Mouse (Mus musculus) right cerebral cortex, postnatal 25 days (tissue): ENCODE measurements around the gene Cybc1.

Source experiments
- DNase-seq: peaks from one replicate; pipeline ENCODE4 v3.0.0; 2022

The Cybc1 gene

DNA sequence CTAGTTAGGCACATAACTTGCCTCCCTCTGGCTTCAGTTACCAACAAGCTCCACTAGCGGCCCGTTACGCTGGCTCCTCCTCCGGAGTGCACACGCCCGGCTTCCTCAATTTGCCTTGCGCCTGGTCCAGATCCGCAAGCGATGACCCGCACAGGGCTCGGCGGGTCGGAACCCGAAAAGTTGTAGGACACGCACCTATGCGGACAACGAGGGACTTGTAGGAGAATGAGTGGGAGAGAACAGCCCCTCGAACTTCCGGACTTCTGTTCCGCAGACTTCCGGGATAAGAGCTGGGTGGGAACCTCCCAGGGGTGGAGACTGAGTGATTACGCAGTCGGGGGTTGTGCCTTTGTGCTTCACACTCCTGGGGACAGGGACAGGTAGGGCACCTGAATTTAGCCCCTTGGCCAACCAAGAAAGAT lies at the start of gene Cybc1:
TSS of gene Cybc1 (minus strand) at position 305 of the 422 bp plus-strand sequence.
- peak; percentile 73 for DNase-seq

DNA sequence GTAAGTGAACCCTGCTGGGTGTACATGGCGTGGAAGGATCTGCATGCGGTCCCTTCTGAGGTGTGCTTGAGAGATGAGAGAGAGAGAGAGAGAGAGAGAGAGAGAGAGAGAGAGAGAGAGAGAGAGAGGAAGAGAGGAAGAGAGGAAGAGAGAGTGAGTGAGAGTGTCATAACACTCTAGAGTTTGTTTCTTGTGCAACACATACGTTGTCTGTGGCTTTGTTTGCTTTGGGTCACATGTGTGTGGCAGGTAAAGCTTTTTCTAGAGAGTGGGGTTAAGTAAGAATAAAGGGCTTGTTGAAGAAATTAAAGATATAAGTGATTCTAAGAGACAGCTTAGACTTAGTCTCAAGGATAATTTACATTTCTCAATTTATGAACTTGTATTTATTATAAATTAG lies 48.9 kb upstream of the Cybc1 start:
- no peak for DNase-seq

DNA sequence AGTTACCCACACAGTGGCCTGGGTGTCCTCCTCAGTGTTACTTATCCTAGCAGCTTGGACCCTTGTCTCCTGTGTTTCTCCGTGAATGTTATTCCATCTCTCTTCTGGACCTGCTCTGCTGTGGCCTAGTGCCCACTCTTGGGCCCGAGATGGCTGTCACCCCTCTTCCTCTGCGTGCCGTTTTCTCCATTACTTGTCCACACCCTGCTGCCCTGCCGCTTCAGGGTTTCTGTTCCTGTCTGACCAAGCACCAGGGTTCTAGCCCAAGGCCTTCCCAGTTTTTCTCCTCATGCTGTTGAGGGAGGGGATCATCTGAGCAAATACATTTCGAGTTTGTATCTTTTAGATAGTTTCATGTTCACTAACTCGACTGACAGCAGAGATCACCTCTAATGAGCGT lies 48.4 kb upstream of the Cybc1 start:
- DNase-seq, result no peak

DNA sequence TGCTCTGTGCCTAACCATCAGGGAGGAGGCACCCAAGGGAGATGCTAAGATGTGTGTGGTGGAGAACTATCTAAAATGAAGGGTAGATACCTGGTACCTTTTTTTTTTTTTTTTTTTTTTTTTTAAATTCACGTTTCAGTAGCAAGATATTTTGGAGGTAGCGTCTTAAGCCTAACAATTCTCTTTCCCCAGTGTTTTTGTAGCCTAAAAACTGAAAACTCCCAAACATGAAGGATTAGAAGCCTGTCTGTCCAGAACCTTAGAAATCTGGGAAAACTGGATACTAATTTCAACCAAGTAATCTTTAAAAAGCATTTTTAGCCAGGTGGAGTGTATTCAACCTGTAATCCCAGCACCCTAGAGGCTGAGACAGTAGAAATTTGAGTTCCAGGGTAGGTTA lies 32.0 kb upstream of the Cybc1 start:
- no peak for DNase-seq

DNA sequence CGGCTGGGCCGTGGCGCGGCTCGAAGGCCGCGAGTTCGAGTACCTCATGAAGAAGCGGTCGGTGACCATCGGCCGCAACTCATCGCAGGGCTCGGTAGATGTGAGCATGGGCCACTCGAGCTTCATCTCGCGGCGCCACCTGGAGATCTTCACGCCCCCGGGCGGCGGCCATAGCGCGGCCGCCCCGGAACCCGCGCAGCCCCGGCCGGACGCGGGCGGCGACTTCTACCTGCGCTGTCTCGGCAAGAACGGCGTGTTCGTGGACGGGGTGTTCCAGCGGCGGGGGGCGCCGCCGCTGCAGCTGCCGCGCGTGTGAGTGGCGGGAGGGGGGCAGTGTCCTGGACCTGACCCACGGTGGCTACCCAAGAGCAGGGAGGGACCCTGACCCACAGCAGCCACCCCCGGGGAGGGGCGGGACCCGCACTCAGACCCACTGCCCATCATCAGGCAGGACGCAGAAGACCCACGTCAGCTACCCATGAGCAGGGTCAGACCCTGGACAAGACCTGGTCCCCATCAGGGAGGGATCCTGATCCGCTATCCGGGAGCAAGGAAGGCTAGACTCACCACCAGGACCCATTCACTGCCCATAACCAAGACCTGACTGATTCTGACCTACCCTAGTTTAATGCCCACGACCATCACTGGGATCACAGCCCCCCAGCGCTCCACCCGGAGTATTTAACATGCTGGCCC lies 31.2 kb upstream of the Cybc1 start:
- peak; percentile 24 for DNase-seq

DNA sequence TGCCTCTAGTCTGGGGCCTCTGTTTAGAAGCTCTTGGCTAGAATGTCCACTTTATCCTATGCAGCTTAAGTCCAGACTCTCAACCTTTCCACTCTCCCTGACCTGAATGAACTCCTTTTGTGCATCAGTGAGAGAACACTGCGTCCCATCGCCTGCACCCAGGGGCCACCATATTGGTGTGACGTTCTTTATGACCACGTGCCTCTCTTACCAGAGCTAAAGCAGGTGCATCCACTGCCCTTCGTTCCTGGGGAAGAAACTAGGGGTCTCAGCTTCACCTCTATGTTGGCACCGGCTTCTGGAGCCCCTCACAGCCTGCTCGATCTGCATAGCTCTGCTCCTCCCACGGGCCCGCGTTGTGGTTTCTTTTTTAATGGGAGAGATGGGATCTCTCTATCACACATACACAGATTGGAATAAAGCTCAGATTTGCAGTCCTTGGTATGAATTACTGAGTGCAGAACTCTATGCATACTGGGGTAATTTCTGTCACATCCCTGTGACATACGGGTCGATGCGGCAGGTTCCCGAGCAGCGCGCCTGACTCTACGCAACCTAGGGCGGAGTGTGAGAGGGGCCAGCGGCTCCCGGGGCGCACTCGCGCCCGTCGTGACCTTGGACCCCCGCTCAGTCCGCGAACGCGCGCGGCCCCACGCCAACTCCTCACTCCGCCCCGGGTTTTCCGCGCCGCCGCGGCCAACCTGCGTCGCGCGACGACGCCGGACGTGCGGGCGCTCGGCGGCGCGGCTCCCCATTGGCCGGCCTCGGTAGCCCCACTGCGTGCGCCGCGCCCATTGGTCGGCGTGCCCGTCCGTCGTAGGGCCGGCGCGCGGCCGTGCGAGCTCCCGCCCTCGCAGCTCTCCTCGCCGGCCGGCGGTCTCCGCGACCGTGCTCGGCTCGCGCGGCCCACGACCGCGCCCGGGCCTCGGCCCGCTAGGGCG lies 30.3 kb upstream of the Cybc1 start, which contains the start of gene Foxk2:
TSS of gene Foxk2 (plus strand) at position 831 of the 941 bp plus-strand sequence.
- peak; percentile 94 for DNase-seq

DNA sequence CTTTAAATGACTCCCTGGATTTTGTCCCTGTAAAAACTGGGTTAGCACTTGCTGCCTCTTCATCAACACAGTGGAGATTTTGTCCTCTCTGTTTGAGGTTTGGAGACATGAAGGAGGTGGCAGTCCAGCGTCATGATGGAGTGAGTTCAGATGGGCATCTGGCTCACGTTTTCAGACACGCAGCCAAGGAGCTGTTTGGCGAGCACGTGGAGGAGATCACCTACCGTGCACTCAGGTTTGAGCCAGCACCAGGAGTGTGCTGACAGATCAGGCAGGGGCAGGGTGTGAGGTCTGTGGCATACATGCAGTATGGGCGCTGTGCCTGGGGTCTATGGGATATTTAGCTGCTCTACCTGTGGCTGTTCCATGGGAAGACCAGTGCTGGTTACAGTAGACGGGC lies 21.1 kb upstream of the Cybc1 start:
- DNase-seq, result no peak

DNA sequence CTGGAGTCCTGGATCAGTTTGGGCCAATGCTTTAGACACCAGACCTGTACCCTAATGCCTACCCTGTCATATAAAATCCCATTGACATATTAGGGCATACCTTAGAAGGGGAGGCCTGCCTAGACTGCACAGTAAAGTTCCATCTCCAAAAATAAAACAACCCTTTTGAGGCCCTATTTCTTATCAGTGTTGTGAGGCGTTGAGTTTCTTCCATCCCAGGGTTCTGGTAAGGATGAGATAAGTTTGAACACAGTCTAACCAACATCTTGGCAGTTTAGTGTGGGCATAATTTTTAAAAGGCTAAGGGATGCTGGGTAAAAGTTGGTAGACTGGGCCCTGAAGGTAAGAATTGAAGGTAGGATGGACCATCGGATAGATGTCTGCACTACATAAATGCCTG lies 10.5 kb upstream of the Cybc1 start:
- no peak for DNase-seq

DNA sequence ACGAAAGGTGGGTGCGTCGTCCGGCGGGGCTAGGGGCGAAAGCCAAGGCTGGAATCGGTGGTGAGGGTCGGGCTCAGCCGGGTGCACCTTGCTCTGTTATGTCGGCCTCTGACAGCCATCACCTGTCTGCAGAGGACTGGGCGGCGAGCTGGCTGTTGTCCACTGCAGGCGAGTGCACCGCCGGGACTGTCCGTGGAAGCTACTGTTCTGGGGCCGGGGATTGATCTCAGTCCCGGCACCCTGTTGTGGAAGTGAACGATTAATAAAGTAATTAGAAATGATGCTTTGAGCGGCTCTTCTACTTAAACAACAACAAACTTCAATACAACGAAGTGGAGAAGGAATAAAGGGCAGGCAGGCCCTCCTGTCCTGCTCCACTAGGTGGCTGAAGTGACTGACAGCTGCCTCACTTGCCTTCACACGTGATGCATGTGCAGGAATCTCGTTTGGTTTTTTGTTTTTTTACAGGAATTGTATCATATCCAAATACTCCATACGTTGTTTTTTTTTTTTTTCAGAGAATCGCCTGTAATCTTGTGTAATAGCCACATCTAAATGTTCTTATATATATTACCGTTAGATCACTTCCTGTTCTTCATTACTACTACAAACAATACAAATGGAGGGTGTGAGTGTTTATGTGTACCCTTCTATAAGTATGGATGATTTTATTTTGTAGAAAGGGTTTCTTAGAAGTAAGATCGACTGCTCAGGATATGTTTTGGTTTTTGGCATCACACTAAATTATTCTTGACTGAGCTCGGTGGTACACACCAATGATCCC lies 8.4 kb upstream of the Cybc1 start:
- no peak for DNase-seq

DNA sequence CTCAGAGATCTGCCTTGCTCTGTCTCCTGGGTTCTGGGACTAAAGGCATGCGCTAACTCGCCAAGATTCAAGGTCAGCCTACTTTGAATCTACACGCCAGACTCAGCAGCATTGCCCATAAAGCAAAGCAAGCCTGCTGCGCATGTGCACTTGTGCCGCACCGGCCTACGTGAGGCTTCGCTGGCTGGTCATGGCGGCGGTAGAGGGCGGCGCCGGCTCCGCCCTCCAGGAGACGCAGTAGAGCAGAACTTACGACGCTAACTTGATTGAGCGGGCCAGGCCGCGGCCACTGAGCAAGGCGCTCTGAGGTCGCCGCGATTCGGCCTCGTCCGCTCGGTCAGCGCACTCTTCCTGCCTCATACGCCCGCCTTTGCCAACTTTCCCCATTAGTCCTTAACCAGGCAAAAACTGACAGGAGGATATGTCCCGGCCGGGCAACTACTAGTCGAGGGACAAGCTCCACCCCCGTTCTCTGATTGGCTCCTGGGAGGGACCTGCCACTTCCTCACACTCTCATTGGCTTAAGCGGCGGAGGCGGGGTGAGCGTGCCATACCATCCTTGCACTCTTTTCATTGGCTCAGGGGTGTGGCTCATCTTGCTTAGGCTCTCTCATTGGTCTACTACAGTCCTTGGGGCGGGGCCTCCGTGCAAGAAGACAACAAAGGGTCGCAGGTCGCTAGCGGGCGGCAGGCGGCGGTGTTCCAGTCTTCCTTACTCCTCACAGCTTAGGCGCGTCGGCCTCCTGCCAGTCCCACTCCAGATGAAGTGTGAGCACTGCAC lies 7.6 kb upstream of the Cybc1 start, which contains the start of gene Narf:
TSS of gene Narf (plus strand) at position 690 of the 781 bp plus-strand sequence.
- peak; percentile 99 for DNase-seq

DNA sequence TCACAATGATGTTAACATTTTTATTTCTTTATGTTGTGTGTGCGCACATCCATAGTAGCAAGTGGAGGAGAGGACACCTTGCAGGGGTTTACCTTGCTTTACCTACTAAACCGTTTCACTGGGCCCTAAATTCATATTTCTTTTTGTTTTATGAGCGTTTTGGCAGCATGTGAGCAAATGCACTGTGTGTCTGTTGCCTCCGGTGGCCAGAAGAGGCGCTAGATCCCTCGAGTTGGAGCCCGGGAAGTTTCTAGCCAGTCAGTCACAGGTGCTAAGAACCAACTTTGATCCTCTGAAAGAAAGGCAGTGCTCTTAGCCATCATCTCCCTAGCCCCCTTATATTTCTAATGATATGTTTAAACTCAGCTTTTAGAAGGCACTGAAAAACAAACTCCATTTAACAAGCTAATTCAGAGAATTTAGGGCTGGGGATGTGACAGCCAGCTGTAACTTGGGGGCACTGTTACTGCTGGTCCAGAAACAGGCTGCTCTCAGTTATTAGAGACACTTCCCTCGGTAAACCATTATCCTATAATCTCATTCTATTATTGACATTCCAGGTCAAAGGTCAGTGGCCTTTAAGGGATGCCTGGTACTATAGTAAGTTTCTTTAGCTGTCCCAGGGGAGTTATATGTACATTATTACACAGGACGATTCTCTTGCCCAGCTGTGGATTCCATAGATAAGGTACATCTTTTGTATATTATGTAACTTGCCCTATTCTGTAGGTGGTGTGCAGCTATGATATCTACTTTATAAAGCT lies 6.5 kb upstream of the Cybc1 start:
- DNase-seq, result no peak

DNA sequence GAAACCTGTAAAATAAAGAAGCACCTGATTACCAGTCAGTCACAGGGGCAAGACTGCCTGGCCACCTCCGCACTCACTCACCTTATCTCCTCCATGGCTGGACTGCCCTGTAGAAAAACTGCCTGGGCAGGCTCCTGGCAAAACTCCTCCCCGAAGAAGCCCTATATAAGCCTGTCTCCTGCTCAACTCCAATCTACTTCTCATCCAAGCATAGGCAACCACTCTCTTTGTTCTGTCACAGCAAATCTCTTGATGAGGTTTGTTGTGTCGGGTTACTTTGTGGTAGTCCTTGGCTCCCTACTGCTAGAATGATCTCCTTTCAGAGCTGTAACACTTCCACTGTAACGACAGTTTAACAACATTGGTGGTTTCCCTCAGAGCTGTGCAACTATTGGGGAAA lies 3.6 kb upstream of the Cybc1 start:
- no peak for DNase-seq

DNA sequence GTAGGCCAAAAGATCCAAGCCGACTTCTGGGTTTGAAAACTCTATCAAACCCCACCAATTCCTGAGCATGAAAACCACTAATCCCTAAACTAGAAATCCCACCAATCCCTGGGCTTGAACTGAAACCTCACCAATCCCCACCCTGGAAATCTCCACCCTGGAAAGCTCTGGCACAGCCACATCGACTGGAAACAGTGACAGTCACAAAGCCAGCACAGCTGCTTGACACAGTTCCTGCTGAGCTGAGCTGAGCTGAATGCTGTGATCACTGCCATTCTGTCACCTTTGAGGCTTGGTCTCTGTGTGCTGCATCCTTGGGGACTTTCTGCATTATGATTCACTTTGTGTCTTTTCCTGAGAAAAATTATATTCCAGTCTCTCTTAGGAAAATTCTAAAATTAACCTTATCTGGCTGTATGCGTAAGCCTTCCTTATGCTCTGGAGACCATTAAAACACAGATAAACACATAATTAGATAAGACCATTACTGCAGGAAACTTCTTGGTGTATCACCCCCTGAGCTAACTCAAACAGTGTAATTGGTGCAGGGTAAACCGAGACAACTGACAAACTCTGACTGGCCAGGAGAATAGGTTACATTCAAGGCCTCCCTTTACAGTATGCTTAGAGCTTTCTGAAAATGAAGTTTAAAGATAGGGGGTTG lies 2.6 kb upstream of the Cybc1 start:
- DNase-seq, result no peak

DNA sequence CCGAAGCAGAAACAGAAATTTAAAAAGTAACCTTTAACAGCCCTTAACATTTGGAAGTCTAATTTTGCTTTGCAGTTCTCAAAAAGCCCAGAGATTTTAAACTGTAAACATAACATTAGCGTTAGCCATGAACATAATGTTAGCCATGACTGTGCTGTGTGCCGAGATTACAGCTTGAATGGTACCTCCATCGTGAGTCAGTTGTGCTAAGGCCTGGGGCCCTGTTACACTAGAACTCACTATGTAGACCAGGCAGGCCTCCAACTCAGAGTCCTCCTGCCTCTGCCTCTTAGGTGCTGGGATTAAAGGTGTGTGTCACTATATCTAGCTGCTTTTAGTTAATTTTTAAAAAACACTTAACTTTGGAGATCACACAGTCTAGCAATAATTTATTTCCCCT lies 2.1 kb upstream of the Cybc1 start:
- no peak for DNase-seq

DNA sequence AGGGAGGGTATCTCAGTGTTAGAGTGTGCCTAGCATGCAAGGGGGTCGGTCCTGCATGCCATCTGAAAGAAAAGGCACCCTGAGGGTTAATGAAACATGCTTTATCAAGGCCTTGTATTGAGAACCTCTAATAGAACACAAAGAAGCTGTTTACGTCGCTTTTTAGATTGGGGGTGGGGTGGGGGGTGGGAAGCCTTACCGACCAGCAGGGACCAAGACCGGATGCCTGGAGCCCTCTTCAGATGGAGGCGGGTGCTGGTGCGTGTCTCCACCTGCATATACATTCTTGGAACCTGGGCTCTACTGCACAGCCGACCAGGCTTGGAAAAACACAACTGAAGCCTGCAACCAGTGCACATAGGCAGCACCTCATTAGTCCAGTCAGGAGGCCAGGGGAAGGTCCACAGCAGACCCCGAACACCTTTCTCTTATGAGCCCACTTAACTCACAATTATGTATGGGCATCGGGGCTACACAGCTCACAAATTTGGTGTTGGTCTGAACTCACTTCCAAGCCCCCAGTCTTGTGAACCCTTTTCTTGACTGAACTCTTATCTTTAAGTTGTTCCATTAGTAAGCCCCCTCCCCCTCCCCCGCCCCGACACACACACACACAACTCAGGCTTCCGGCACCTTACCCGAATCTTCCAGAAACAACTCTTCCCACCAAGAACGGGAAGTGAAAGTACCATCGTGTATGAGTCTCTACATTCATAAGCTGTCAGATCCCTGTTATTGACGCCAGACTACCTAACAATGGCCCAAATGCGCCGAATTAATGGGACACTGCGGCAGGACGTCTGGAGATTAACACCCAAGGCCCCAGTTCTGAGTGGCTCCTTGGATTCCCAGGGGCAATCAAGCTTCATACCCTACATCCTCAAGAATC lies 749 bp downstream of the Cybc1 start:
- DNase-seq, result no peak

DNA sequence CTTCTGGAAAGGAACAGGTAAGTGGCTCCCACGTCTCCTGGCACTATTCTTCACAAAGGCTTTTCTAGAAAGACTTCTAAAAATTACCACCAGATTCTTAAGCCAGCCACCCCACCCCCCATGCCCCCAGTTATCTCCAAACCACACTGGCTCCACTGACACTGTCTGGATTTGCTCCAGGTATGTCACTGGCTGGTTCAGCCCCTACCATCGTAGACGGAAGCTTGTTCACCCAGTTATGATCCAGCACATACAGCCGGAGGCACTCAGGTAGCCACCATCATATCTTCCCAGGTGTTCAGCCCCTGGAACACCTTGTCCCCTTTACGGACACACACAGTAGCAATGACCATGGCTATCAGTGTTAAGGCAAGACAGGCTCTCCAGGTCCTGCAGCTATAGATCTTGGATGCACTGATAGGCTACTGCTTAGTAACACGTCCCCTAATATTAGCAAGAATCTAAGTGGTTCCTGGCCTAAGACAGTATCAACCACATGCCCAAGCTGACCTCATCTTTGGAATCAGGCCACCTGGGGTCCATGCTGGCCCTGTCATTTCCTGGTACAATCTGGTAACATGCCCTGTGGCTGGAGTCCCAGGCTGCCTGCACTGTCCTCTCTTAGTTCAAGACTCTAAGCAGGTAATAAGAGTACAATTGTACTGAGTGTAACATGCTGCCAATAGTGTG lies 7.7 kb downstream of the Cybc1 start:
- DNase-seq, result no peak

DNA sequence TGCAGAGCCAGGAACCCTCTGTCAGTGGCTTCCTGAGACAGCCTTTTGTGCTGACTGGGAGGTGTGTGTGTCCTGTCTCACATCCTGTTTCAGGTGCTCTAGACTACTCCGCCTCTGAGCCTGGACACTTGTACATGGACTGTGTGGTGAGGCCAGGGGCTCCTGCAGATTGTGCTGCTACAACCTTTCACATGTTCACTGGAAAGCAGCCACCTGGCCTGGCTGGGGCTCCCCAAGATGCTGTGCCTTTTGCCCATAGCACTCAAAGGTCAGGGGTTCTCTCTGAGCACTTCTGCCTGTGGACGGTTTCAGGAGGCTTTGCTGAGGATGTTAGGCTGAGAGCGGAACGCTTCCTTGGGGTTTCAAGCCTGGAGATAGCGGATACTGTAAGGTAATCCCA lies 8.4 kb downstream of the Cybc1 start:
- no peak for DNase-seq

DNA sequence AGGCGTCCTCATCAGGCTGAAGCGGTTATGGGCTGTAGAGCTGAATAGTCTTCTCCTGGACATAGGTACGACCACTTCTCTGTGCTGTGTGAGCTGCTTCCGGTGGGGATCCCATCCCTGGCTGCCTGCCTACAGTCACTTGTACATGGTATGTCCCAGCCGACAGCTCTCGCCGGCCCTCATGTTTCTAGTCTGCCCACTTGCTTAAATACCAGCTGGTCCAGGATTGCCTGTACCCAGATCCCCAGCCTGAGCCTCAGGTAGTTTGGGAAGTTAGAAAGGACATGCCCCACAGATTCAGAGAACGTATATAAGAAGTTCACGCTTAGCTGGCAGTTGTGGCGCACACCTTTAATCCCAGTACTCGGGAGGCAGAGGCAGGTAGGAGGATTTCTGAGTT lies 9.3 kb downstream of the Cybc1 start:
- DNase-seq, result no peak

DNA sequence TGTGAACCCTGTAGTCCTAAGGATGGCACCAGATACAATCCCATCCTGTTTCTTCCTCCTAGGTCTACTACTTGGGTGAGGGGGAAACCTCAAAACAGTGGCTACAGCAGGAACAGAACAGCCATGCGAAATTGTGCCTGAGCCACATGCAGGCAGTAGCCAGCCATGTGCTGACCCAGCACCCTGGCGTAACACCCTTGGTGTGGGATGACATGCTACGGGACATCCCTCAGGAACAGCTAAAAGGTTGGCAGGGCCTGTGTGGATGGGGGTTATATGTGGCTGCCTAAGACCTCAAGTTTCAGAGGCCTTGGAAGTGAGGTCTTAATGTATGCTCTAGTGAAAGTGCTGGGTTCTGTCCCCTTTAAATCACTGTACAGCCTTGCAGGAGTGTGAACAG lies 12.3 kb downstream of the Cybc1 start:
- no peak for DNase-seq
